Mouse (Mus musculus) cerebellum, adult 2 months (tissue): ENCODE results near the gene Klhdc7a. TPM values are rescaled to one million over a fixed set of nuclear protein-coding genes. Genes with fewer than 3 reads are reported as not detected.

Source experiments
- DNase-seq, 2 experiments: peaks; one replicate each; pipeline ENCODE4 v3.0.0; 2021
- H3K27ac ChIP-seq: fragments of 200-500 bp; 2 replicates; pipeline ENCODE4 v1.5.1; 2012; ENCODE audit warnings: low read length, control low read depth, inconsistent platforms; ENCODE audit not compliant: insufficient read depth
- H3K27me3 ChIP-seq: fragments of 200-500 bp; 2 replicates; pipeline ENCODE4 v1.6.1; 2012; ENCODE audit warnings: inconsistent platforms, mild to moderate bottlenecking, low read length, moderate library complexity; ENCODE audit not compliant: control insufficient read depth, insufficient read depth
- H3K4me1 ChIP-seq: fragments of 200-500 bp; 2 replicates; pipeline ENCODE4 v1.6.1; 2011; ENCODE audit warnings: low read length; ENCODE audit not compliant: control insufficient read depth, insufficient read depth
- H3K4me3 ChIP-seq: fragments of 200-500 bp; replicated peaks from 2 replicates; pipeline ENCODE3; 2011; ENCODE audit warnings: mild to moderate bottlenecking, low read depth, low read length, control low read depth; ENCODE audit not compliant: insufficient read depth
- CTCF ChIP-seq: fragments of 200-500 bp; IDR thresholded peaks from 2 replicates; pipeline ENCODE4 v1.5.1; 2011; ENCODE audit warnings: low read depth, mild to moderate bottlenecking, control low read depth, low read length, moderate library complexity, borderline replicate concordance; ENCODE audit not compliant: insufficient read depth
- POLR2A ChIP-seq: fragments of 200-500 bp; IDR thresholded peaks from 2 replicates; pipeline ENCODE4 v1.6.1; 2011; ENCODE audit warnings: low read length, control low read depth, borderline replicate concordance; ENCODE audit not compliant: insufficient read depth
- WGBS: fragments of 180-500 bp; shearing (Covaris S2); methylation state at CpG from one replicate; pipeline ENCODE4 v1.1.7; 2018; 5-methylcytosine and 5-hydroxymethylcytosine counted together
- polyA plus RNA-seq: library from polyadenylated mRNA; depleted of rRNA; stranded (reverse); fragments of >200 nt; gene quantifications from 2 replicates; pipeline ENCODE4 v1.2.3, GENCODE M21; 2012; rRNA removed

Klhdc7a gene
- polyA plus RNA-seq = 4.3 and 4.8 TPM in 2 replicates

DNA sequence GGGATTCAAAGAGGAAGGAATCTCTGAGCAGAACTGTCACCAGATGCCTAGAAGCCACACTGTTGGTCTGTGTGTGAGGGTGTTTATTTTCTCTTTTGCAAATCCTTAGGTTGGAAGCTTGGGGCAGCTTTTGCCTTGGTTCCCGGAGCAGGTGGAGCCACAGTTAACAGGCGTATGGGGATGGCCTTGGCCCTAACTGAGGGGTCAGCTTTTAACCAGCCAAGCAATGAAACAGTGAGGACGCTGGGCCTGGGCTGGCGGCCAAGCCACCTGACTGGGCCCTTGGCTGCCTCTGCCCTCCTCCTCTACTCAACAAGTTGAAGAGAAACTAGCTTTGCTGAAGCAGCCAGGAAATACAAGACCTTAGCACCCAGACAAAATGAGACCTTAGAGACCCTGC lies at the start of gene Klhdc7a:
Gene Klhdc7a, minus strand, starts transcription at position 105 of the 400 bp plus-strand sequence.
- Histone ChIP-seq H3K27ac (no peak within 1 kb of the TSS), H3K4me1 (peaks cover 13% of the 10 kb centered on the region), H3K27me3 (no peaks in the 10 kb centered on the region), H3K4me3 (no peak within 1 kb of the TSS)
- WGBS = 4% methylated on average over 4 of the region's 4 CpGs
- TF ChIP-seq POLR2A (no peak), CTCF (no peak)
- DNase-seq = peak; percentile 63 to 72

DNA sequence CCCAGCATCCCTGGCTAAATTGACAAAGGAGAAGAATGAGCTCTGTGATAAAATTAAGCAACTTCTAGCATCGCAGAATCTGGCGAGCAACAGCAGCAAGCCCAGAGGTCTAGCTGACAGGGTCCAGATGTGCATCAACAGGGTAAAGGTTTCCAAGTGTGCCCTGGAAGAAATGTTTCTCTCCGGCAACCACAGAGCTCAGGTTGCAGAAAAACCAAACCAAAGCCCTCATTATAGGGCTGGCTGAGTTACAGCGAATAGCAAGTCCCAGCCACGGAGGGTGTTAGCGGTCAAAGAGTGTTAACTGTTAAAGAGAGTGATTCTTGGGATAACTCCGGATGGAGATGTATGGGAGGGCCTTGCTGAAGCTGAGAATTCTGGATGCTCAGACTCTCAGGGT lies 48.1 kb upstream of the Klhdc7a start:
- Histone ChIP-seq H3K4me3 (no peak overlapping the region), H3K4me1 (no peaks in the 10 kb centered on the region), H3K27me3 (no peaks in the 10 kb centered on the region), H3K27ac (no peak overlapping the region)
- TF ChIP-seq POLR2A = no peak
- TF ChIP-seq CTCF = no peak
- 74% methylated on average over 7 of the region's 7 CpGs for WGBS
- DNase-seq = no peak

DNA sequence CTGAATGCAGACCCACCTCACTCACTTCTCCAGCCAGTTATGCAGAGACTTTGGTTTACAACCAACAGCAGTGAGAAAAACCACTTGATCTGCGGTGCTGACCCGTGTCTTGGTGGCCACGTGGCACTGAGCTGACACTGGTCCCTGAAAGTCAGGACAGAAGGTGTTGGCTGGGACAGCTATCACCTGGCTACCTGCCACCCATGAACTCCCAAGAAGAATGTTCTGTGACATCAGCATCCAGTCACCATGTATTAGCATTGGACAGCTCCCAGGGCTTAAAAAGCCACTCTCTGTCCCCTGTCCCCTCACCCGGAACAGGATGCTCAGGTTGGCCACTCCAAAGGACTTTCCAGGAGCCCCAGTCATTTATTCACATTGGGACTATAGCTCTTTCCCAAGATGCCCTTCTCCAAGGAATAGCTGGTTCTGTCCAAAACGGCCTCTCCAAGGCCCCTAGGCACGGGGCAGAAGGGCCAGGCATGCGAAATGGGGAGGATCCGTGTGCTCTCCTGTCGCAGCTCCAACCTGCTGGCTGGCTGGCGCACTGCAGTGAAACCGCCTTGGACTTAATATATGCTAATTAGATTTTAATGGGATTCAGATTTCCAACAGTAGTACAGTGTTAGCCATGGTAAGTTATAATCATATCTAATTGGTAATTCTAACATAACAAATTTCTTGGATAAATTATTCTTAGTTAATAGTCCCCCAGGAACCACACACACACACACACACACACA lies 43.1 kb upstream of the Klhdc7a start:
- no peak overlapping the region for H3K27ac ChIP-seq
- H3K27me3 ChIP-seq = no peaks in the 10 kb centered on the region
- H3K4me3 ChIP-seq = no peak overlapping the region
- no peak for DNase-seq
- no peaks in the 10 kb centered on the region for H3K4me1 ChIP-seq
- TF ChIP-seq CTCF (no peak), POLR2A (no peak)
- WGBS = 24% methylated on average over 11 of the region's 11 CpGs

DNA sequence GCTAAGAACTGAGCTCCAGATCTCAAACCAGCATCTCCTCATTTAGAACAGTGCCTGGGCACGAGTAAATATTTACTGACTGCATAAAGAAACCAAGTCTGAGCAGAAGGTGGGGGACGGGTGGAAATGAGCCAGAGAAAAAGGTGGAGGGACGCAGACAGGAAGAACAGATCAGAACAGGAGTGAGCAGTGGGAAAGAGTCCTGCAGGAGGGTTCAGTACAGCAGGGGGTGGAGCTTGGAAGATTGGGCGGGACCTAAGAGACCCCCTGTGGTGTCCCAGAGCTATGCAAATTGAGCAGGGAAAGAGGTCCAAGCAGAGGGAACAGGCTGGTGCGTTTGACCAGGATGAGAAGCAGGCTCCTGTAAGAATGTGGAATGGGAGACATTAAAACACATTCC lies 37.1 kb upstream of the Klhdc7a start:
- Histone ChIP-seq H3K27me3 (no peaks in the 10 kb centered on the region), H3K4me1 (no peaks in the 10 kb centered on the region), H3K4me3 (no peak overlapping the region), H3K27ac (no peak overlapping the region)
- TF ChIP-seq CTCF = no peak
- no peak for TF ChIP-seq POLR2A
- WGBS = 29% methylated on average over 5 of the region's 5 CpGs
- DNase-seq = peak in 1 of 2 experiments; percentile 18

DNA sequence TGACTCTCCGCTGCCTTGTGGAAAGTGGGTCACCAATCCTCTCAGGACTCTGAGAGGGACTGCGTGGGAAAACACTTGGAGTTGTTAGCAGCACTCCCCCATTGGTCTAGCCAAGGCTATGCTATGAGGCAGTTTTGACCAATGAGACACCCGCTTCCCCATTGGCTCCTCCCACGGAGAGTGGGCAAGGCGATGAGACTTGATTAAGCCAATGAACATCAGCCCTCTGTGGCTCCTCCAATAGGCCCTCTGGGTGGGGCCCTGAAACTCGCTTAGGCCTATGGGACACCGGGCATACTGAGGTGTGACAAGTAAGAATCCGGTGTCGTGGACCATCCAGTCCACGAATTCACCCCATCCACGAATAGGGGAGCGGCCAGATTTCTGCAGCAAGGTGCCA lies 36.3 kb upstream of the Klhdc7a start:
- no peak overlapping the region for H3K27ac ChIP-seq
- H3K27me3 ChIP-seq = no peaks in the 10 kb centered on the region
- peak overlapping the region; percentile 37 for H3K4me3 ChIP-seq
- peak; percentile 60 to 77 for DNase-seq
- WGBS = 26% methylated on average over 12 of the region's 12 CpGs
- no peaks in the 10 kb centered on the region for H3K4me1 ChIP-seq
- 0 out of 2 replicates have a peak, but pooled peaks have one; percentile 10 for TF ChIP-seq POLR2A
- TF ChIP-seq CTCF = no peak

DNA sequence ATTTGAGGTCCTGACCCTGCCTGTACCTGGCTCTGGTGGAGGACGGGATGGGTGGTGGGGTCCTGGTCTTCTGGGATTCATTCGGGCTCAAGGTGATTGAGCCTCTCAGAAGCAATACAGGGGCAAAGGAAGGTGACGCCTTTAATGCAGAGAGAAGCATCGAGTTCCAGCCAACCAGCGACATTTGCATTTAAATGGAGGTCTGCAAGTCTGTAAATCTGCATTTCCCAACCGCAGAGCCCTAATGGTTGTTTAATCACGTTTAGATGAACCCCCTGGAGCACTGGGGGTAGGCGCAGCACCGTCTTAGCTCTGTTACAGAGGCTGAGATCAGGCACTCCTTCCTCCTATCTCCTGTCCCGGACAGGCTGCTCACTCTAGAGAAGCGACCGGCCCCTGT lies 34.2 kb upstream of the Klhdc7a start:
- H3K4me1 ChIP-seq = no peaks in the 10 kb centered on the region
- WGBS = 55% methylated on average over 12 of the region's 12 CpGs
- DNase-seq = no peak
- no peak for TF ChIP-seq POLR2A
- no peak for TF ChIP-seq CTCF
- H3K27me3 ChIP-seq = no peaks in the 10 kb centered on the region
- H3K4me3 ChIP-seq = no peak overlapping the region
- no peak overlapping the region for H3K27ac ChIP-seq

DNA sequence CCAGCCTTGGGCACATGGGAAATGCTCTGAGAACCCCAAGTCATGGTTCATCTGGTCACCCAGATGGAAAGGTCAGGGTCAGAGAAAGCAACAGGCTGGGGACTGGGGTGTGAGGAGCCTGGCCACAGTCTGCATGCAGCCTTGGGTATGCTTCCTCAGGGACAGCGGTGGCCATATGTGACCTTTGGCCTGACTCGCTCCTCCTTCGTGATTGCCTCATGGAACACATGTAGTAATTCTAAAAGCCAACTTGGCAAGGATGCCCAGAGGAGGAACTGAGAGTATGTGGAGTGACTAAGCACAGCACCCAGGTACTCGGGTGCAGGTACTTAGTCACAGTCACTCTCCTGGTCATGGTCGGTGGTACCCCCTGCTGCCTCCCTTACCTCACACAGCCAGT lies 33.1 kb upstream of the Klhdc7a start:
- WGBS = 81% methylated on average over 5 of the region's 5 CpGs
- Histone ChIP-seq H3K27ac (no peak overlapping the region), H3K27me3 (no peaks in the 10 kb centered on the region), H3K4me1 (no peaks in the 10 kb centered on the region), H3K4me3 (no peak overlapping the region)
- TF ChIP-seq CTCF (no peak), POLR2A (no peak)
- DNase-seq = no peak

DNA sequence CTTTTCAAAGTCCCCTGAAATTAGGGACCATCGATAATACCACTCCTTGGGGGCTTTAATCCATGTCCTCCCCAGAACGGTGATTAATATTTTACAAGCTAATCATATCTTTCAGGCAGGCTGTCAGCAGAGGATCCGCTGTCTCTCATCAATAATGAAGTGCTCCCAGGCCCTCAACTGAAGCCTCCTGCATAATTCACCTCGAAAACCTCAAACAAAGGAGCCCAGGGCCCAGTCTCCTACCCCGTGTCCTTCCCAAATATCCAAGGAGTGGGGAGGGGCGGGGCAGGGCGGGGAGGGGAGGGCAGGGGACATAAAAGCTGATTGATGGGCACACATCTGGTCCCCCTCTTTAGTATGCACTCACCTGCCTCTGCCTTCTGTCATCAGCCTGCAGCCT lies 31.2 kb upstream of the Klhdc7a start:
- H3K27ac ChIP-seq = no peak overlapping the region
- TF ChIP-seq CTCF (no peak), POLR2A (no peak)
- H3K4me3 ChIP-seq = no peak overlapping the region
- DNase-seq = no peak
- WGBS = 54% methylated on average over 7 of the region's 7 CpGs
- no peaks in the 10 kb centered on the region for H3K27me3 ChIP-seq
- no peaks in the 10 kb centered on the region for H3K4me1 ChIP-seq
